Mouse (Mus musculus) heart, postnatal 0 days (tissue): ENCODE results near the gene Zswim8.

Source experiments
- CTCF ChIP-seq: IDR thresholded peaks from 2 replicates; pipeline ENCODE4 v1.5.1; 2016; ENCODE audit warnings: antibody characterized with exemption, control low read depth, low read depth
- EP300 ChIP-seq: IDR thresholded peaks from 2 replicates; pipeline ENCODE4 v1.6.1; 2016; ENCODE audit warnings: antibody characterized with exemption, low read depth

- no peak for TF ChIP-seq CTCF
- no peak for TF ChIP-seq EP300
These were observed 22.5 kb downstream of the Zswim8 start for GRCm38 (mm10) chr14:20729871-20730270.
